Mouse (Mus musculus): ENCODE data around the gene Drosha. TPM values are rescaled to one million over a fixed set of nuclear protein-coding genes. Genes with fewer than 3 reads are reported as not detected.
"Not testable (repeated sequence)": the region's sequence is repeated elsewhere in the genome, so short reads cannot be mapped to it uniquely, and the experiment has no call there.

Gene Drosha
- polyA plus RNA-seq, 1 experiment from 2014 or later = 8.4 TPM

- Histone ChIP-seq H3K4me2 (replicated peaks; ENCODE audit: low read depth) (no peak overlapping the region), H3K27me3 (replicated peaks; ENCODE audit: control insufficient read depth, insufficient read depth, low read length) (no peaks in the 10 kb centered on the region), H3K36me3 (ENCODE audit: control insufficient read depth, insufficient read depth) (no peaks in the 10 kb centered on the region), H3K9ac (ENCODE audit: low read depth, low read length) (no peak overlapping the region), H3K27ac (ENCODE audit: low read depth, low read length) (no peak overlapping the region), H3K4me1 (replicated peaks; ENCODE audit: control insufficient read depth, insufficient read depth, low read length) (no peaks in the 10 kb centered on the region), H3K4me3 (ENCODE audit: low read depth, low read length) (no peak overlapping the region), H3K9me3 (ENCODE audit: control insufficient read depth) (no peaks in the 10 kb centered on the region)
- peak; percentile 88 for TF ChIP-seq CTCF (IDR thresholded peaks at IDR 0.05; ENCODE audit: low read depth)
- ATAC-seq = no peak
- WGBS = 2% methylated on average over 2 of the region's 2 CpGs
Observed at GRCm38 (mm10) chr15:12795457-12795894, 29.1 kb upstream of the Drosha start.

GRCm38 (mm10) chr15:12795909-12796470, 28.6 kb upstream of the Drosha start:
- H3K36me3 ChIP-seq (ENCODE audit: control insufficient read depth, insufficient read depth) = no peaks in the 10 kb centered on the region
- no peak overlapping the region for H3K4me3 ChIP-seq (ENCODE audit: low read depth, low read length)
- ATAC-seq = no peak
- no peak overlapping the region for H3K27ac ChIP-seq (ENCODE audit: low read depth, low read length)
- no peaks in the 10 kb centered on the region for H3K4me1 ChIP-seq (replicated peaks; ENCODE audit: control insufficient read depth, insufficient read depth, low read length)
- no peak overlapping the region for H3K4me2 ChIP-seq (replicated peaks; ENCODE audit: low read depth)
- H3K9ac ChIP-seq (ENCODE audit: low read depth, low read length) = no peak overlapping the region
- H3K9me3 ChIP-seq (ENCODE audit: control insufficient read depth) = no peaks in the 10 kb centered on the region
- 56% methylated on average over 13 of the region's 13 CpGs for WGBS
- H3K27me3 ChIP-seq (replicated peaks; ENCODE audit: control insufficient read depth, insufficient read depth, low read length) = no peaks in the 10 kb centered on the region
- no peak for TF ChIP-seq CTCF (IDR thresholded peaks at IDR 0.05; ENCODE audit: low read depth)

GRCm38 (mm10) chr15:12798043-12798442, 26.6 kb upstream of the Drosha start:
- H3K27me3 ChIP-seq (replicated peaks; ENCODE audit: control insufficient read depth, insufficient read depth, low read length) = no peaks in the 10 kb centered on the region
- H3K9me3 ChIP-seq (ENCODE audit: control insufficient read depth) = no peaks in the 10 kb centered on the region
- H3K36me3 ChIP-seq (ENCODE audit: control insufficient read depth, insufficient read depth) = no peaks in the 10 kb centered on the region
- H3K27ac ChIP-seq (ENCODE audit: low read depth, low read length) = no peak overlapping the region
- no peak for ATAC-seq
- no peak for TF ChIP-seq CTCF (IDR thresholded peaks at IDR 0.05; ENCODE audit: low read depth)
- no peak overlapping the region for H3K4me3 ChIP-seq (ENCODE audit: low read depth, low read length)
- WGBS = 75% methylated on average over 6 of the region's 6 CpGs
- no peaks in the 10 kb centered on the region for H3K4me1 ChIP-seq (replicated peaks; ENCODE audit: control insufficient read depth, insufficient read depth, low read length)
- no peak overlapping the region for H3K4me2 ChIP-seq (replicated peaks; ENCODE audit: low read depth)
- no peak overlapping the region for H3K9ac ChIP-seq (ENCODE audit: low read depth, low read length)

- H3K4me2 ChIP-seq (replicated peaks; ENCODE audit: low read depth) = no peak overlapping the region
- ATAC-seq = no peak
- no peak overlapping the region for H3K4me3 ChIP-seq (ENCODE audit: low read depth, low read length)
- H3K36me3 ChIP-seq (ENCODE audit: control insufficient read depth, insufficient read depth) = no peaks in the 10 kb centered on the region
- H3K4me1 ChIP-seq (replicated peaks; ENCODE audit: control insufficient read depth, insufficient read depth, low read length) = no peaks in the 10 kb centered on the region
- WGBS = 47% methylated on average over 15 of the region's 15 CpGs
- H3K27me3 ChIP-seq (replicated peaks; ENCODE audit: control insufficient read depth, insufficient read depth, low read length) = no peaks in the 10 kb centered on the region
- H3K27ac ChIP-seq (ENCODE audit: low read depth, low read length) = no peak overlapping the region
- no peak overlapping the region for H3K9ac ChIP-seq (ENCODE audit: low read depth, low read length)
- TF ChIP-seq CTCF (IDR thresholded peaks at IDR 0.05; ENCODE audit: low read depth) = no peak
- H3K9me3 ChIP-seq (ENCODE audit: control insufficient read depth) = no peaks in the 10 kb centered on the region
Observed at GRCm38 (mm10) chr15:12800405-12801141, 24.0 kb upstream of the Drosha start.

GRCm38 (mm10) chr15:12801142-12801506, 23.5 kb upstream of the Drosha start:
- not testable (repeated sequence) for H3K27ac ChIP-seq (ENCODE audit: low read depth, low read length); H3K9me3 ChIP-seq (ENCODE audit: control insufficient read depth); H3K36me3 ChIP-seq (ENCODE audit: control insufficient read depth, insufficient read depth); H3K9ac ChIP-seq (ENCODE audit: low read depth, low read length); H3K27me3 ChIP-seq (replicated peaks; ENCODE audit: control insufficient read depth, insufficient read depth, low read length); H3K4me3 ChIP-seq (ENCODE audit: low read depth, low read length); ATAC-seq; H3K4me1 ChIP-seq (replicated peaks; ENCODE audit: control insufficient read depth, insufficient read depth, low read length); H3K4me2 ChIP-seq (replicated peaks; ENCODE audit: low read depth)
- 82% methylated on average over 2 of the region's 2 CpGs for WGBS

- Histone ChIP-seq H3K27ac (ENCODE audit: low read depth, low read length) (no peak overlapping the region), H3K27me3 (replicated peaks; ENCODE audit: control insufficient read depth, insufficient read depth, low read length) (no peaks in the 10 kb centered on the region), H3K4me3 (ENCODE audit: low read depth, low read length) (no peak overlapping the region), H3K36me3 (ENCODE audit: control insufficient read depth, insufficient read depth) (peaks cover 28% of the 10 kb centered on the region), H3K9me3 (ENCODE audit: control insufficient read depth) (no peaks in the 10 kb centered on the region), H3K4me2 (replicated peaks; ENCODE audit: low read depth) (no peak overlapping the region), H3K4me1 (replicated peaks; ENCODE audit: control insufficient read depth, insufficient read depth, low read length) (no peaks in the 10 kb centered on the region), H3K9ac (ENCODE audit: low read depth, low read length) (no peak overlapping the region)
- TF ChIP-seq CTCF (IDR thresholded peaks at IDR 0.05; ENCODE audit: low read depth) = no peak
- WGBS = 80% methylated on average over 4 of the region's 4 CpGs
- ATAC-seq = no peak
Observed at GRCm38 (mm10) chr15:12805071-12805470, 19.5 kb upstream of the Drosha start.

Measured in intestine, postnatal 0 days (tissue).